Mouse (Mus musculus) midbrain, postnatal 0 days (tissue): ENCODE measurements around the gene Isg20l2. TPM values are rescaled to one million over a fixed set of nuclear protein-coding genes. Genes with fewer than 3 reads are reported as not detected.
A peak's percentile ranks its signal among the peaks of the same experiment; 100 is the strongest.
"Not testable (repeated sequence)": the region's sequence is repeated elsewhere in the genome, so short reads cannot be mapped to it uniquely, and the experiment has no call there.

ENCODE experiments used
- ATAC-seq: fragments of 200-750 bp; cut with Nextera tagmentation; 2 replicates; pipeline ENCODE4 v1.8.0; 2017; ENCODE audit warnings: moderate number of reproducible peaks, mild to moderate bottlenecking, moderate TSS enrichment, moderate library complexity; ENCODE audit not compliant: low FRiP score
- DNase-seq: peaks from one replicate; pipeline ENCODE4 v3.0.0-alpha.2; 2015; ENCODE audit warnings: low spot score
- H3K27ac ChIP-seq: fragments of 300-500 bp; sonication (generic); 2 replicates; pipeline ENCODE4 v1.5.1; 2014; ENCODE audit warnings: low read depth, mild to moderate bottlenecking, low read length, mixed read lengths
- H3K27me3 ChIP-seq: fragments of 300-500 bp; sonication (generic); 2 replicates; pipeline ENCODE4 v1.6.1; 2014; ENCODE audit warnings: low read length, control low read depth, mixed read lengths; ENCODE audit not compliant: insufficient read depth
- H3K36me3 ChIP-seq: fragments of 300-500 bp; sonication (generic); 2 replicates; pipeline ENCODE4 v1.6.1; 2014; ENCODE audit warnings: low read length, control low read depth, mixed read lengths; ENCODE audit not compliant: insufficient read depth
- H3K4me1 ChIP-seq: fragments of 300-500 bp; sonication (generic); 2 replicates; pipeline ENCODE4 v1.6.1; 2014; ENCODE audit warnings: mild to moderate bottlenecking, control low read depth, antibody characterized with exemption, low read length, mixed read lengths; ENCODE audit not compliant: insufficient read depth
- H3K4me2 ChIP-seq: fragments of 300-500 bp; sonication (generic); 2 replicates; pipeline ENCODE4 v1.6.1; 2014; ENCODE audit warnings: low read depth, mild to moderate bottlenecking, low read length, mixed read lengths; ENCODE audit not compliant: poor library complexity, severe bottlenecking
- H3K4me3 ChIP-seq: fragments of 300-500 bp; sonication (generic); 2 replicates; pipeline ENCODE4 v1.5.1; 2014; ENCODE audit warnings: low read depth, mild to moderate bottlenecking, low read length, moderate library complexity
- H3K9ac ChIP-seq: fragments of 300-500 bp; sonication (generic); replicated peaks from 2 replicates; pipeline ENCODE4 v1.6.1; 2014; ENCODE audit warnings: mild to moderate bottlenecking, low read length, moderate library complexity, mixed read lengths; ENCODE audit not compliant: poor library complexity, severe bottlenecking
- H3K9me3 ChIP-seq: fragments of 300-500 bp; sonication (generic); 2 replicates; pipeline ENCODE4 v1.6.1; 2016; ENCODE audit warnings: low read length, control low read depth
- CTCF ChIP-seq: IDR thresholded peaks from 2 replicates; pipeline ENCODE4 v1.5.1; 2016; ENCODE audit warnings: antibody characterized with exemption, mild to moderate bottlenecking
- WGBS: fragments of 180-500 bp; shearing (Covaris S2); extraction: QIAGEN DNeasy Blood & Tissue Kit; methylation state at CpG from one replicate; pipeline ENCODE4 v1.1.7; 2014; 5-methylcytosine and 5-hydroxymethylcytosine counted together
- polyA plus RNA-seq: library from polyadenylated mRNA; unstranded; fragments of >200 nt; fragmentation: Nextera tagmentation; extraction: Ambion mirVana; gene quantifications from 2 replicates; pipeline ENCODE4 v1.2.1, GENCODE M21; 2015
- total RNA-seq: library from RNA; depleted of rRNA; stranded (reverse); fragments of >200 nt; gene quantifications from 2 replicates; pipeline ENCODE4 v1.2.3, GENCODE M21; 2014

Isg20l2 gene
- total and polyA plus RNA-seq, 2 experiments from 2014 or later, result 14.7 to 20.5 TPM

- Histone ChIP-seq H3K4me1 (no peaks in the 10 kb centered on the region), H3K9me3 (no peaks in the 10 kb centered on the region), H3K27ac (no peak overlapping the region), H3K27me3 (no peaks in the 10 kb centered on the region), H3K9ac (no peak overlapping the region), H3K4me3 (no peak overlapping the region), H3K4me2 (no peak overlapping the region), H3K36me3 (no peaks in the 10 kb centered on the region)
- DNase-seq, result no peak
- no peak for ATAC-seq
- TF ChIP-seq CTCF, result no peak
- 58% methylated on average over 1 of the region's 1 CpGs for WGBS
These were observed 29.0 kb upstream of the Isg20l2 start for GRCm38 (mm10) chr3:87901036-87901624.

GRCm38 (mm10) chr3:87901959-87902358 is 28.2 kb upstream of the Isg20l2 start:
- not testable (repeated sequence) for DNase-seq, H3K4me3 ChIP-seq, H3K27ac ChIP-seq, H3K9ac ChIP-seq, ATAC-seq, H3K27me3 ChIP-seq, H3K4me1 ChIP-seq, H3K9me3 ChIP-seq, H3K36me3 ChIP-seq, H3K4me2 ChIP-seq
- WGBS, result 88% methylated on average over 5 of the region's 6 CpGs

GRCm38 (mm10) chr3:87903821-87904220 is 26.3 kb upstream of the Isg20l2 start:
- WGBS, result 48% methylated on average over 5 of the region's 5 CpGs
- H3K4me3 ChIP-seq, result no peak overlapping the region
- DNase-seq, result no peak
- H3K4me2 ChIP-seq, result no peak overlapping the region
- no peaks in the 10 kb centered on the region for H3K36me3 ChIP-seq
- H3K9ac ChIP-seq, result no peak overlapping the region
- no peak for ATAC-seq
- no peaks in the 10 kb centered on the region for H3K27me3 ChIP-seq
- no peak overlapping the region for H3K27ac ChIP-seq
- no peaks in the 10 kb centered on the region for H3K9me3 ChIP-seq
- H3K4me1 ChIP-seq, result peaks cover 10% of the 10 kb centered on the region; the same call in 1 of the 2 replicates
- TF ChIP-seq CTCF, result no peak

- Histone ChIP-seq H3K9ac (peak within 1 kb of the TSS; percentile 74), H3K4me1 (peaks cover 20% of the 10 kb centered on the region), H3K36me3 (no peaks in the 10 kb centered on the region), H3K9me3 (no peaks in the 10 kb centered on the region), H3K27me3 (no peaks in the 10 kb centered on the region), H3K4me3 (peak within 1 kb of the TSS; percentile 84), H3K4me2 (peak within 1 kb of the TSS; percentile 98), H3K27ac (peak within 1 kb of the TSS; percentile 87)
- peak; percentile 98 for DNase-seq
- TF ChIP-seq CTCF, result peak; percentile 64
- WGBS, result under 1% methylated on average over 51 of the region's 57 CpGs
- ATAC-seq, result peak; percentile 95
These were observed 24.1 kb upstream of the Isg20l2 start, which contains the start of gene Hdgf for GRCm38 (mm10) chr3:87905880-87906485. Gene Hdgf (plus strand): TSS chr3:87906321.

GRCm38 (mm10) chr3:87906601-87906980 is 23.5 kb upstream of the Isg20l2 start:
- Histone ChIP-seq H3K4me2 (peak overlapping the region; percentile 98), H3K4me1 (peaks cover 20% of the 10 kb centered on the region), H3K9me3 (no peaks in the 10 kb centered on the region), H3K36me3 (no peaks in the 10 kb centered on the region), H3K27me3 (no peaks in the 10 kb centered on the region), H3K4me3 (peak overlapping the region; percentile 84), H3K9ac (peak overlapping the region; percentile 74), H3K27ac (peak overlapping the region; percentile 87)
- no peak; the same call in 1 of the 2 replicates for ATAC-seq
- 2% methylated on average over 36 of the region's 47 CpGs for WGBS
- no peak for DNase-seq
- TF ChIP-seq CTCF, result no peak
